Mouse (Mus musculus) layer of hippocampus, adult 8-10 months (tissue): ENCODE results near the gene Neu2. TPM values are rescaled to one million over a fixed set of nuclear protein-coding genes. Genes with fewer than 3 reads are reported as not detected.

Source experiments
- DNase-seq, 2 experiments: peaks; one replicate each; pipeline ENCODE4 v3.0.0; 2022; ENCODE audit warnings: low spot score in 2 of 2
- total RNA-seq, 4 experiments: library from RNA; stranded (reverse); gene quantifications; 2 replicates each; pipeline ENCODE4 v1.2.4; 2022

Neu2 gene
- total RNA-seq, 4 experiments from 2014 or later = 0.85 to 1.7 (median 0.93) TPM; not detected in 1

GRCm38 (mm10) chr1:87608416-87609046, 98.8 kb downstream of the Neu2 start:
- DNase-seq = peak in 1 of 2 experiments; percentile 44

- no peak for DNase-seq
Observed at GRCm38 (mm10) chr1:87614576-87615295, 105.0 kb downstream of the Neu2 start.

- no peak for DNase-seq
Observed at GRCm38 (mm10) chr1:87620211-87620668, 110.6 kb downstream of the Neu2 start, which contains the start of gene Inpp5d. Gene Inpp5d, plus strand, starts transcription at chr1:87620312.

GRCm38 (mm10) chr1:87620693-87621092, 111.0 kb downstream of the Neu2 start:
- DNase-seq = no peak

- no peak for DNase-seq
Observed at GRCm38 (mm10) chr1:87621146-87621857, 111.6 kb downstream of the Neu2 start.

- DNase-seq = peak in 1 of 2 experiments; percentile 29
Observed at GRCm38 (mm10) chr1:87621858-87622279, 112.2 kb downstream of the Neu2 start.

GRCm38 (mm10) chr1:87623977-87624666, 114.4 kb downstream of the Neu2 start:
- DNase-seq = no peak

GRCm38 (mm10) chr1:87624826-87625225, 115.1 kb downstream of the Neu2 start:
- DNase-seq = no peak

GRCm38 (mm10) chr1:87625254-87626025, 115.8 kb downstream of the Neu2 start:
- no peak for DNase-seq

- DNase-seq = no peak
Observed at GRCm38 (mm10) chr1:87626344-87626743, 116.7 kb downstream of the Neu2 start.

GRCm38 (mm10) chr1:87628085-87628484, 118.4 kb downstream of the Neu2 start:
- DNase-seq = no peak

GRCm38 (mm10) chr1:87631584-87631983, 121.9 kb downstream of the Neu2 start:
- no peak for DNase-seq

- DNase-seq = no peak
Observed at GRCm38 (mm10) chr1:87632163-87632562, 122.5 kb downstream of the Neu2 start.

GRCm38 (mm10) chr1:87636716-87637117, 127.0 kb downstream of the Neu2 start:
- DNase-seq = no peak

- no peak for DNase-seq
Observed at GRCm38 (mm10) chr1:87637121-87637877, 127.6 kb downstream of the Neu2 start.

GRCm38 (mm10) chr1:87637878-87638600, 128.3 kb downstream of the Neu2 start:
- no peak for DNase-seq

GRCm38 (mm10) chr1:87639724-87640123, 130.0 kb downstream of the Neu2 start:
- DNase-seq = no peak

- no peak for DNase-seq
Observed at GRCm38 (mm10) chr1:87640165-87640661, 130.5 kb downstream of the Neu2 start.

GRCm38 (mm10) chr1:87643016-87643415, 133.3 kb downstream of the Neu2 start:
- no peak for DNase-seq
